Mouse (Mus musculus) CH12.LX (cell line): Measurements from ENCODE around the gene Dvl2. TPM values are rescaled to one million over a fixed set of nuclear protein-coding genes. Genes with fewer than 3 reads are reported as not detected.

Experiments
- DNase-seq: peaks from one replicate; pipeline ENCODE4 v3.0.0-alpha.2; 2013; ENCODE audit errors: extremely low read depth
- H3K27ac ChIP-seq: 2 replicates; pipeline ENCODE4 v1.5.1; 2012; ENCODE audit warnings: low read depth, mild to moderate bottlenecking, control low read depth, moderate library complexity; ENCODE audit not compliant: insufficient read depth
- H3K27me3 ChIP-seq: replicated peaks from 2 replicates; pipeline ENCODE3; 2012; ENCODE audit warnings: inconsistent platforms
- H3K36me3 ChIP-seq, 2 experiments: replicated peaks in 1 of 2; 2 replicates each; pipeline versions ENCODE3 to v1.6.1; 2012; ENCODE audit warnings: inconsistent platforms in 1 of 2, low read length in 1 of 2, mild to moderate bottlenecking in 1 of 2, mixed read lengths in 1 of 2, moderate library complexity in 1 of 2; ENCODE audit not compliant: control insufficient read depth in 1 of 2, insufficient read depth in 1 of 2
- H3K4me1 ChIP-seq, 2 experiments: 2 replicates each; pipeline ENCODE4 v1.6.1; 2012; ENCODE audit warnings: inconsistent platforms in 1 of 2, moderate library complexity in 1 of 2; ENCODE audit not compliant: insufficient read depth in 2 of 2, control insufficient read depth in 1 of 2
- H3K4me2 ChIP-seq: 2 replicates; pipeline ENCODE4 v1.6.1; 2012; ENCODE audit warnings: low read depth, mild to moderate bottlenecking, control low read depth; ENCODE audit not compliant: poor library complexity, insufficient read depth, severe bottlenecking
- H3K4me3 ChIP-seq, 3 experiments: fragments of 150-350 bp in 1 of 3; sonication (generic) in 1 of 3; replicated peaks in 1 of 3; 2 replicates each; pipeline versions ENCODE3 to v1.5.1; 2011 to 2012; ENCODE audit warnings: low read depth in 2 of 3, low read length in 2 of 3, mild to moderate bottlenecking in 2 of 3, moderate library complexity in 2 of 3, control low read depth in 1 of 3, improper control_type of control experiment in 1 of 3, inconsistent platforms in 1 of 3, mixed read lengths in 1 of 3; ENCODE audit not compliant: poor library complexity in 1 of 3
- H3K79me2 ChIP-seq: replicated peaks from 2 replicates; pipeline ENCODE4 v1.6.1; 2012; ENCODE audit warnings: mild to moderate bottlenecking, moderate library complexity; ENCODE audit not compliant: control insufficient read depth, poor library complexity, insufficient read depth, severe bottlenecking; ENCODE audit errors: extremely low read depth
- H3K9ac ChIP-seq: 2 replicates; pipeline ENCODE4 v1.6.1; 2012; ENCODE audit warnings: low read depth, mild to moderate bottlenecking, control low read depth, moderate library complexity; ENCODE audit not compliant: insufficient read depth
- H3K9me3 ChIP-seq: replicated peaks from 2 replicates; pipeline ENCODE3; 2012; ENCODE audit warnings: low read length, inconsistent platforms, mixed read lengths
- CHD1 ChIP-seq: IDR thresholded peaks from 2 replicates; pipeline ENCODE4 v1.6.1; 2012; ENCODE audit warnings: low read depth, low read length, improper control_type of control experiment, inconsistent platforms
- CHD2 ChIP-seq: IDR thresholded peaks from 2 replicates; pipeline ENCODE4 v1.6.1; 2011; ENCODE audit warnings: low read length, improper control_type of control experiment
- CTCF ChIP-seq, 2 experiments: IDR thresholded peaks in 1 of 2; conservative IDR thresholded peaks in 1 of 2; 2 replicates each; pipeline ENCODE4 v1.5.1; 2011 to 2012; ENCODE audit warnings: low read depth in 2 of 2, low read length in 2 of 2, improper control_type of control experiment in 1 of 2, inconsistent platforms in 1 of 2, mild to moderate bottlenecking in 1 of 2, moderate library complexity in 1 of 2
- E2F4 ChIP-seq: IDR thresholded peaks from 2 replicates; pipeline ENCODE4 v1.6.1; 2011; ENCODE audit warnings: low read depth, low read length, improper control_type of control experiment; ENCODE audit not compliant: insufficient replicate concordance
- ETS1 ChIP-seq: conservative IDR thresholded peaks from 2 replicates; pipeline ENCODE4 v1.6.1; 2012; ENCODE audit warnings: low read depth, mild to moderate bottlenecking, inconsistent platforms, low read length, improper control_type of control experiment, moderate library complexity
- GABPA ChIP-seq: IDR thresholded peaks from 2 replicates; pipeline ENCODE4 v1.6.1; 2012; ENCODE audit warnings: low read depth, low read length, improper control_type of control experiment, inconsistent platforms; ENCODE audit not compliant: insufficient replicate concordance
- HCFC1 ChIP-seq: IDR thresholded peaks from 2 replicates; pipeline ENCODE4 v1.6.1; 2012; ENCODE audit warnings: low read depth, mild to moderate bottlenecking, inconsistent platforms, low read length, improper control_type of control experiment
- IRF4 ChIP-seq: IDR thresholded peaks from 2 replicates; pipeline ENCODE4 v1.6.1; 2014; ENCODE audit warnings: low read depth, mild to moderate bottlenecking, inconsistent platforms, low read length, improper control_type of control experiment
- JUN ChIP-seq: IDR thresholded peaks from 2 replicates; pipeline ENCODE4 v1.6.1; 2011; ENCODE audit warnings: low read depth, mild to moderate bottlenecking, low read length, improper control_type of control experiment, moderate library complexity; ENCODE audit not compliant: insufficient read depth
- KAT2A ChIP-seq: IDR thresholded peaks from 2 replicates; pipeline ENCODE4 v1.6.1; 2012; ENCODE audit warnings: low read length, improper control_type of control experiment, inconsistent platforms; ENCODE audit not compliant: insufficient replicate concordance
- MAFK ChIP-seq: IDR thresholded peaks from 2 replicates; pipeline ENCODE4 v1.6.1; 2011; ENCODE audit warnings: low read length, improper control_type of control experiment; ENCODE audit not compliant: insufficient replicate concordance
- MAX ChIP-seq: IDR thresholded peaks from 2 replicates; pipeline ENCODE4 v1.6.1; 2011; ENCODE audit warnings: low read length, improper control_type of control experiment
- MAZ ChIP-seq: IDR thresholded peaks from 2 replicates; pipeline ENCODE4 v1.6.1; 2012; ENCODE audit warnings: low read depth, mild to moderate bottlenecking, inconsistent platforms, low read length, improper control_type of control experiment, moderate library complexity
- MEF2A ChIP-seq: IDR thresholded peaks from 2 replicates; pipeline ENCODE4 v1.6.1; 2014; ENCODE audit warnings: low read depth, mild to moderate bottlenecking, inconsistent platforms, low read length, improper control_type of control experiment, borderline replicate concordance
- MXI1 ChIP-seq: IDR thresholded peaks from 2 replicates; pipeline ENCODE4 v1.6.1; 2011; ENCODE audit warnings: mild to moderate bottlenecking, low read depth, low read length, improper control_type of control experiment
- MYC ChIP-seq: IDR thresholded peaks from 2 replicates; pipeline ENCODE4 v1.6.1; 2011; ENCODE audit warnings: low read depth, mild to moderate bottlenecking, improper control_type of control experiment, low read length
- NRF1 ChIP-seq: IDR thresholded peaks from 2 replicates; pipeline ENCODE4 v1.6.1; 2014; ENCODE audit warnings: low read depth, mild to moderate bottlenecking, inconsistent platforms, low read length, improper control_type of control experiment, moderate library complexity
- PAX5 ChIP-seq: IDR thresholded peaks from 2 replicates; pipeline ENCODE4 v1.6.1; 2012; ENCODE audit warnings: low read length, inconsistent platforms, mixed read lengths
- POLR2A ChIP-seq: IDR thresholded peaks from 2 replicates; pipeline ENCODE4 v1.6.1; 2011; ENCODE audit warnings: low read depth, mild to moderate bottlenecking, improper control_type of control experiment, low read length
- POLR2AphosphoS2 ChIP-seq: IDR thresholded peaks from 2 replicates; pipeline ENCODE4 v1.6.1; 2011; ENCODE audit warnings: low read depth, low read length, improper control_type of control experiment
- RAD21 ChIP-seq: IDR thresholded peaks from 2 replicates; pipeline ENCODE4 v1.6.1; 2011; ENCODE audit warnings: low read depth, mild to moderate bottlenecking, low read length, improper control_type of control experiment, moderate library complexity
- RCOR1 ChIP-seq: conservative IDR thresholded peaks from 2 replicates; pipeline ENCODE4 v1.6.1; 2012; ENCODE audit warnings: low read depth, mild to moderate bottlenecking, inconsistent platforms, low read length, improper control_type of control experiment
- SIN3A ChIP-seq: IDR thresholded peaks from 2 replicates; pipeline ENCODE4 v1.6.1; 2012; ENCODE audit warnings: low read length, improper control_type of control experiment, inconsistent platforms
- SMC3 ChIP-seq: IDR thresholded peaks from 2 replicates; pipeline ENCODE4 v1.6.1; 2011; ENCODE audit warnings: low read depth, low read length, improper control_type of control experiment
- TBP ChIP-seq: conservative IDR thresholded peaks from 2 replicates; pipeline ENCODE4 v1.6.1; 2011; ENCODE audit warnings: low read depth, low read length, improper control_type of control experiment
- UBTF ChIP-seq: IDR thresholded peaks from 2 replicates; pipeline ENCODE4 v1.6.1; 2012; ENCODE audit warnings: low read depth, mild to moderate bottlenecking, inconsistent platforms, low read length, improper control_type of control experiment, moderate library complexity
- USF1 ChIP-seq: IDR thresholded peaks from 2 replicates; pipeline ENCODE4 v1.6.1; 2014; ENCODE audit warnings: low read depth, mild to moderate bottlenecking, inconsistent platforms, low read length, improper control_type of control experiment
- ZC3H11A ChIP-seq: IDR thresholded peaks from 2 replicates; pipeline ENCODE4 v1.6.1; 2012; ENCODE audit warnings: low read depth, mild to moderate bottlenecking, inconsistent platforms, low read length, improper control_type of control experiment
- ZKSCAN1 ChIP-seq: IDR thresholded peaks from 2 replicates; pipeline ENCODE4 v1.6.1; 2012; ENCODE audit warnings: low read depth, inconsistent platforms, low read length, improper control_type of control experiment, borderline replicate concordance
- dilution Hi-C: fragments of 300-500 bp; cut with MboI; formaldehyde crosslinking; loops from 2 replicates; pipeline ENCODE4 v1.14.3; 2020; ENCODE audit warnings: low sequenced_read_pairs; ENCODE audit not compliant: extremely low pct_unique_long_range_greater_than_20kb, extremely low pct_ligation_motif_present
- in situ Hi-C: fragments of 300-500 bp; cut with MboI; formaldehyde crosslinking; loops from 3 replicates; pipeline ENCODE4 v1.14.3; 2019; ENCODE audit warnings: low sequenced_read_pairs, low pct_ligation_motif_present, low pct_unique_long_range_greater_than_20kb, mixed read lengths
- polyA plus RNA-seq: library from polyadenylated mRNA; unstranded; fragments of >175 nt; gene quantifications from 2 replicates; pipeline ENCODE4 v1.2.1, GENCODE M21; 2012; ENCODE audit warnings: low read depth; ENCODE audit not compliant: insufficient read length
- total RNA-seq, 2 experiments: library from RNA; depleted of rRNA; stranded (reverse); fragments of 300-350 nt in 1 of 2; fragments of >200 nt in 1 of 2; gene quantifications; 2 replicates each; pipeline ENCODE4 v1.2.3; 2012 to 2014

Gene Dvl2
- total and polyA plus RNA-seq, 3 experiments = 15.1 to 30.6 (median 27.1) TPM

- dilution Hi-C loops = no loop called here
- Histone ChIP-seq H3K9me3 (no peaks in the 10 kb centered on the region), H3K9ac (no peak overlapping the region; the same call in 1 of the 2 replicates), H3K27ac (no peak overlapping the region), H3K4me1 (peaks cover 8 to 32% of the 10 kb centered on the region in 2 experiments; a peak in 3 of 4 replicates), H3K4me3 (no peak overlapping the region), H3K36me3 (no peaks in the 10 kb centered on the region), H3K4me2 (peak overlapping the region; percentile 68), H3K27me3 (peaks cover 10% of the 10 kb centered on the region), H3K79me2 (no peaks in the 10 kb centered on the region)
- TF ChIP-seq CTCF (conservative IDR thresholded peaks at IDR 0.05 in 1 of 2, IDR thresholded peaks at IDR 0.05 in 1 of 2; ENCODE audit: low read depth in 2 of 2, low read length in 2 of 2) = no peak
- TF ChIP-seq POLR2A = no peak
- TF ChIP-seq ZKSCAN1 = no peak
- TF ChIP-seq RAD21 = no peak
- no peak for TF ChIP-seq PAX5
- no peak for TF ChIP-seq SMC3
- no peak for TF ChIP-seq MEF2A
- TF ChIP-seq E2F4 = no peak
- TF ChIP-seq SIN3A = no peak
- TF ChIP-seq CHD2 = no peak
- no peak for TF ChIP-seq POLR2AphosphoS2
- no peak for TF ChIP-seq MAFK
- TF ChIP-seq RCOR1 = no peak
- no peak for TF ChIP-seq IRF4
- TF ChIP-seq ETS1 = no peak
- in situ Hi-C loops = loop anchor here (25.0 kb wide), 1 partner anchor 933 kb away; the partner anchor contains the start of genes Per1 and Vamp2
- DNase-seq = no peak
These were observed 19.7 kb downstream of the Dvl2 start for GRCm38 (mm10) chr11:70020022-70020631.

- no peak for TF ChIP-seq POLR2AphosphoS2
- peak; percentile 96; the same call in 1 of the 2 replicates for TF ChIP-seq KAT2A
- TF ChIP-seq RCOR1 = no peak
- no peak for TF ChIP-seq ZC3H11A
- peak; percentile 97 for TF ChIP-seq HCFC1
- no peak for TF ChIP-seq UBTF
- TF ChIP-seq NRF1 = no peak
- TF ChIP-seq TBP = 0 out of 2 replicates have a peak, but pooled peaks have one; percentile 37
- TF ChIP-seq ZKSCAN1 = no peak
- TF ChIP-seq CHD1 = no peak
- TF ChIP-seq GABPA = peak; percentile 87; the same call in 1 of the 2 replicates
- TF ChIP-seq USF1 = no peak
- peak; percentile 3; the same call in 1 of the 2 replicates for TF ChIP-seq MAZ
- TF ChIP-seq MYC = peak; percentile 79; the same call in 1 of the 2 replicates
- TF ChIP-seq MEF2A = no peak
- 0 out of 2 replicates have a peak, but pooled peaks have one; percentile 8 for TF ChIP-seq IRF4
- TF ChIP-seq MAX = no peak
- TF ChIP-seq MXI1 = no peak
- TF ChIP-seq JUN = no peak
- no peak for TF ChIP-seq ETS1
- TF ChIP-seq MAFK = no peak
- no peak; the same call in 1 of the 2 replicates for TF ChIP-seq RAD21
- TF ChIP-seq SMC3 = no peak
- no peak for TF ChIP-seq SIN3A
- TF ChIP-seq CTCF (conservative IDR thresholded peaks at IDR 0.05 in 1 of 2, IDR thresholded peaks at IDR 0.05 in 1 of 2; ENCODE audit: low read depth in 2 of 2, low read length in 2 of 2) = peak; percentile 27 to 63; a peak in 3 of 4 replicates
- TF ChIP-seq, all 38 proteins: peak for 8
- DNase-seq = peak; percentile 93
- H3K9ac ChIP-seq = peak overlapping the region; percentile 10; the same call in 1 of the 2 replicates
- no peak overlapping the region for H3K27ac ChIP-seq
- peaks cover 10% of the 10 kb centered on the region for H3K27me3 ChIP-seq
- in situ Hi-C loops (loop anchor here (25.0 kb wide), 1 partner anchor 933 kb away; the partner anchor contains the start of genes Per1 and Vamp2), dilution Hi-C loops (no loop called here)
- peak overlapping the region; percentile 51 to 59 (median 52) for H3K4me3 ChIP-seq
- H3K79me2 ChIP-seq = no peaks in the 10 kb centered on the region
- no peaks in the 10 kb centered on the region for H3K36me3 ChIP-seq
- peaks cover 8 to 28% of the 10 kb centered on the region in 2 experiments; a peak in 3 of 4 replicates for H3K4me1 ChIP-seq
- no peaks in the 10 kb centered on the region for H3K9me3 ChIP-seq
- peak overlapping the region; percentile 68 for H3K4me2 ChIP-seq
These were observed 20.4 kb downstream of the Dvl2 start for GRCm38 (mm10) chr11:70020731-70021263.
